Mouse (Mus musculus) left cerebral cortex, postnatal 36 days (tissue): ENCODE results near the gene Epx. TPM values are rescaled to one million over a fixed set of nuclear protein-coding genes. Genes with fewer than 3 reads are reported as not detected.

Source experiments
- DNase-seq, 2 experiments: peaks; one replicate each; pipeline ENCODE4 v3.0.0; 2021 to 2022; ENCODE audit warnings: low spot score in 2 of 2, mixed read lengths in 1 of 2
- intact Hi-C: fragments of 180-260 bp; cut with DNase I; formaldehyde crosslinking; loops from one replicate; pipeline ENCODE4 v1.15.1; 2025
- total RNA-seq, 2 experiments: library from RNA; stranded (reverse); gene quantifications; 2 replicates each; pipeline ENCODE4 v1.2.3; 2021

The Epx gene
- total RNA-seq, 2 experiments from 2014 or later, result 0.17 TPM; not detected in 1

DNA sequence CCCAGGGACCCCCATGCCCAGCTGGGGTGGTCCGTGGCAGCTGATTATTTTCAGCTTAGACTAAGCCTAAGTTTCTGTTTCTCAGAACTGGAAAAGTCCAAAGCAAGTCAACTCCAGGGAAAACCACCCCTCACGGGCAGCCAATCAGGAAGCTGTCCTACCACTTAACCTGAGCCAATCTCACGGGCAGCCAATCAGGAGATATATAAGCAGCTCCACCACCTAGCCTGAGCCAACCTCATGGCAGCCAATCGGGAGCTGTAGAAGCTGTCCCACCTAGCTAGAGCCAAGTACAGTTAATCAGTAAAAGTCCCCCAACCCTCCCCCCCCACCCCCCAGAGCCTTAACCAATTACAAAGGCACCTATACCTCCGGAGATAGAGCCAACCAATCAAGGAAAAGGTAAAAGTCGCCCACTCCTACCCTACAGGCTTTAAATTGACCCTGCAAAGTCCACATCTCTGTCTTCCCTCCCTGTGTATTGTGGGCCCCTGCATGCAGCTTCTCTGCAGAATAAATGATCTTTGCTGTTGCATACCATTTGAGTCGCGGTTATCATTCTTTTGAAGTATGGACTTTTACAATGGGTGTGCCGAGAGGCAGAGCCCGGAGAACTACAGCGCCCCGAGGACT lies 28.3 kb downstream of the Epx start:
- intact Hi-C loops, result no loop called here
- no peak for DNase-seq

DNA sequence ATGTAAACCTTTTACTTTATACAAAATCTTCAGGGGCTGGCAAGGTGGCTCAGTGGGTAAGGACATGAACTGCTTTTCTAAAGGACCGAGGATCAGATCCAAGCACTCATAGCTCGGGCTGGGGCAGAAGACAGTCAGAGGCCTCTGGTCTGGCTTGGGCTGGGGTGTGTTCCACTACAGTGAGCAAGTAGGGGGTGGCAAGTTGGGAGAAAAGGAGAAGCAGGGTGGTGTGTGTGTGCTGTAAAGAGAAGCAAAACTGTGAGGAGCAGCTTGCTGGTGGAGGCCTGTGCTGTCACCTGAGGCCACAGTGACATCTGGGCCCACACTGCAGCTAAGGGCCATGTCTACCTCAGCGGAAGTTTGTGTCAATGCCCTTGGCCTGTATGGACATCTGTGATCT lies 33.9 kb downstream of the Epx start:
- intact Hi-C loops, result no loop called here

DNA sequence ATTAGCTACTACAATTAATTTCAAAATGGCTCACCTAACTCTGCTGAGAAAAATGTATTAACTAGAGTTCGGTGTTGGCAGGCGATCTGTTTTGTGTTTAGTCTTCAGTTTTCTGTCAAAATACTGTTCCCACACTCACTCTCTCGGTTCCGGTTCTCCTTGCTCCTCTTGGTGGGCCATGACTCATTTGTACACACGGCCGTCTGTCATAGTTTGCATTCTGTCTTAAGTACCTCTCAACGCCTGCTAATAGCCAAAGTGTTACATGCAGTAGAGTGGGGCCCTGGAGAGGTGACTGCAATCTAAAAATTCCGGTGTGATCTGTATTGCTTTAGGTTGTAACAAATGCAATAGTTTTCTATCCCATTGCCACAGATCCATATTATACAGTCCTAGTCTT lies 34.7 kb downstream of the Epx start:
- intact Hi-C loops, result no loop called here
- DNase-seq, result no peak

More for the DNA sequence above, 33.9 kb downstream of the Epx start:
- DNase-seq, result no peak

DNA sequence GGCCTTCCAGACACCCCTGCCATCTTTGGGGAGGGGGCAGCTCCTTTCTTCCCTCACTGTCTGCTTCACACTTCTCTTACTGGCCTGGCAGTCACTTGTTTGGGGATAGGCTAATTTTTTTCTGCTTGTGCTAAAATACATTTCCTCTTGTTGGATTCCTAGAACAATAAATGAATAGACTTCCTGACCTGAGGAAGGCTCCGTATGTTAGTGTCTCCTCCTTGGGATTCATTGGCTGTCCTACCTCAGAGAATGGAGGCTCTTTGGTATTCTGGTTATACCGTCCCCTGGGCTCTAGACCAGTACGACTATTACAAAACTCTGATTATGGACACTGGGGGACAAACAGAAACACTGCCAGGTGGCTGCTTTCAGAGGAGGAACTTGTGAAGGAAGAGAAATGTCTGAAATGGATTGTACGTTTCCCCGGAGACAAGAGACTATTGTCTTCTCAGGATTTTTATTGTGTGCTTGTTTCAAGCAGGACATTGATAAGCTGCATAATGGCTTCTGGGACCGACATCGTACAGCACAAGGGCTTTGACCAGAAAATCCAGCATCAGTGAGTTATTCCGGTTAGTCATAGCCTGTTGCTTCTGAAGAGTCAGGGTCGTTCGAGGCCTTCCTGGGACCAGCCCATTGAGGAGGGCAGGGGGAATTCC lies 47.0 kb downstream of the Epx start, which contains the start of gene Lpo:
Lpo (minus strand) TSS at position 51 of the 662 bp plus-strand sequence.
- intact Hi-C loops, result no loop called here
- no peak for DNase-seq

DNA sequence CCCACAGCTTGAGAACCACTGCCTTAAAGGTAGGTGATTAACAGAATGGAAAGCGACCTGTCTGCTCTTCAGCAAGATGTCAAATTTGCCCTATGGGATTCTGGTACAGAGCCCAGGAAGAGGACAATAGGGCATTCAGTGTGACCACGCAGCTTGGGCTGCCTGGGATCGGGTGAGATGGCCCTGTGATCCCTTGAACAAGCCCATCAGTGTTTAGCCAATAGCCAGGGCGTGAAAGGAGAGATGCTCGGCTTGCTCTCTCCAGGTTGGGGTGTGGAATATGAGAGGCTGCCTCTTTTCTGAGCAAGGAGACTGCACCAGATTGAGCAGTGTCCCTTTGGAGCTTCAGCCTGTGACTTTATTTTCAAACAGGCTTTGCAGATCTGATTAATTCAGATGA lies 53.8 kb downstream of the Epx start:
- no peak for DNase-seq
- intact Hi-C loops, result no loop called here

DNA sequence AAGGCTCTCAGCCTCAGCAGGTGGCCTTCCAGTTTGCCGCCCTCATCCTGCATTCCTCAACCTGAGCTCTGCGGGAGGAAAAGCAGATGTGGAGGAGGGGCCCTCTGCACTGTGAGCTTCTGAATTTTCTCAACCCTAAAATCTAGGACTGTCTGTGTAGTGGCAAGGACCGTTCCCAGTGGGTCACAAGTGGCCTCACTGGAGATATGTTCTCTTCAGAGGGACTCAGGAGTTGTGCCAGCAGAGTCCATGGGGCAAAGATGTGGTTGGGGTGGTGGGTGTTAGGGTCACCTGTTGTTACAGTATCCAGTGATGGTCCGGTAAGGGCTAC lies 57.9 kb downstream of the Epx start:
- intact Hi-C loops, result no loop called here
- no peak for DNase-seq

DNA sequence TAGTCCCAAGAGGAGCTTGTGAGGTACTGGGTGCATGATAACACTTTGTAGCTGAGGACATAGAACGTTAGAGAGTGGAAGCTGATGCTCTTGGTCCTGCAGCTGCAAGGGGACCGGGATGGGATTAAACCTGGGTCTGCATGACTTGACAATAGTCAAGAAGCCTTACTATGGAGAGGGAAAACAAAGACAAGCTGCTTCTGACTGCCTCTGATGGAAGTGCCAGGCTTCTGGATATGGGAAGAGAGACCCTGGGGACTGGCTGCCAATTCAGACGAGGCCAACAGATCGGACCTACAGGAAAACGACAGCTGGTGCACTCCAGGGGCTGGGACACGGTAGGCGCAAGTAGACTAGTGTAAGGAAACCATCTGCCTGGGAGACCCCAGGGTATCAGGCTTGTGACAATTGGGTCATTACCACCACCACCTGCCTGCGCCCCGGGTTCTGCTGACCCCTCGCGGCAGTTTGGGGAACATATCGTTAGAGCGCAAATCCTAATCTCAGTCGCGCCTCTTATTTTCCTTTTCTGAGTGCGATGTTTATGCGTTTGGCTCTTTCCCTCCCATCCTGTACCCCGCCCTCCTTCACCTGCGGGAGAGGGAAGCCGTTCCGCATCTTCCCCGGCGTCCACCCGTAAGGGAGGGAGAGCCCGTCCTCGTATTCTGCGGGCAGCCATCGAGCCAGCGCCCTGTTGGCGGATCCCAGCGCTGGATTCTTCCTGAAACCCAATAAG lies 58.5 kb downstream of the Epx start:
- intact Hi-C loops, result no loop called here

DNA sequence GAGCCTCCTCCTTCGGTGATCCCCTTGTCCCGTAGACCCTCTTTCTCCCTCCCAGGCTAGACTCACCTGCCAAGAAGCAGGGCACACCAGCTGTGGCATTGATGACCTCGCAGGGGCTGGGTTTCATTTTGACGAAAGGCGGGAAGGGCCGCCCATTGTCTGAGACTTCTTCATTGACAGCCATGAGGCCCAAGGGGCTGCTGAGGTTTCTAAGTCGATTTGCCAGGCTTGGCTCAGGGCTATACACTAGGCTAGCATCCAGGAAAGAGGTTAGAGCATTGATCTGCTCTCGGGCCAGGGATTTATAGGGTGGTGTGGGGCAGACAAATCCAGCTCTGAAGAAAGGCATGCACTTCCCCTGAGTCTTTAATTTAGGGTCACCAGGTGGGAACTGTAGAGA lies 60.5 kb downstream of the Epx start:
- intact Hi-C loops, result no loop called here

More for the DNA sequence above, 58.5 kb downstream of the Epx start:
- DNase-seq, result peak; percentile 43 to 54

More for the DNA sequence above, 60.5 kb downstream of the Epx start:
- DNase-seq, result no peak

Other genes starting within 250 kb of the Epx start
- 1 to 10 TPM; 2.8 to 2.9 TPM for gene Rnf43, start 212.8 kb downstream of the Epx start, total RNA-seq
- 10 to 100 TPM; 67.7 to 83.3 TPM for gene Supt4a, start 138.0 kb downstream of the Epx start, total RNA-seq
- 100 to 1,000 TPM; 158 to 214 TPM for gene Tspoap1, start 115.0 kb downstream of the Epx start, total RNA-seq
- not detected for gene Mpo, start 82.0 kb downstream of the Epx start, total RNA-seq
- gene Lpo, start 47.2 kb downstream of the Epx start, total RNA-seq, result under 1 TPM; 0.29 to 0.39 TPM
- 1 to 10 TPM; 4.0 to 8.0 TPM for gene Mks1, start 22.3 kb downstream of the Epx start, total RNA-seq
- not detected for gene Olfr462, start 16.7 kb upstream of the Epx start, total RNA-seq
- gene Olfr463, start 21.9 kb upstream of the Epx start, total RNA-seq, result not detected
- gene Olfr464, start 45.4 kb upstream of the Epx start, total RNA-seq, result 1 to 10 TPM; 2.7 to 4.5 TPM
- gene Dynll2, start 112.0 kb upstream of the Epx start, total RNA-seq, result 100 to 1,000 TPM; 539 to 592 TPM
- 100 to 1,000 TPM; 153 to 205 TPM for gene Srsf1, start 171.8 kb upstream of the Epx start, total RNA-seq
- gene Vezf1, start 192.7 kb upstream of the Epx start, total RNA-seq, result 10 to 100 TPM; 24.4 to 26.2 TPM
- 10 to 100 TPM; 23.9 to 31.7 TPM for gene Cuedc1, start 222.5 kb upstream of the Epx start, total RNA-seq